Mouse (Mus musculus): ENCODE results near the gene Prkcg. TPM values are rescaled to one million over a fixed set of nuclear protein-coding genes. Genes with fewer than 3 reads are reported as not detected.

Prkcg gene
- polyA plus RNA-seq, 1 experiment, result 5.6 TPM

GRCm38 (mm10) chr7:3329776-3330546, 41.0 kb downstream of the Prkcg start:
- TF ChIP-seq POLR2A (IDR thresholded peaks at IDR 0.05; ENCODE audit: borderline replicate concordance, extremely low read depth, insufficient read depth, insufficient read length, poor library complexity, severe bottlenecking), result no peak
- TF ChIP-seq CTCF (IDR thresholded peaks at IDR 0.05; ENCODE audit: borderline replicate concordance, extremely low read depth, insufficient read depth, insufficient read length), result peak; percentile 98
- peak; percentile 85 for DNase-seq (ENCODE audit: low read depth)

- TF ChIP-seq POLR2A (IDR thresholded peaks at IDR 0.05; ENCODE audit: borderline replicate concordance, extremely low read depth, insufficient read depth, insufficient read length, poor library complexity, severe bottlenecking) (no peak), CTCF (IDR thresholded peaks at IDR 0.05; ENCODE audit: borderline replicate concordance, extremely low read depth, insufficient read depth, insufficient read length) (no peak)
- DNase-seq (ENCODE audit: low read depth), result no peak
Measured at GRCm38 (mm10) chr7:3331171-3331570, 42.2 kb downstream of the Prkcg start.

GRCm38 (mm10) chr7:3331581-3332223, 42.7 kb downstream of the Prkcg start:
- DNase-seq (ENCODE audit: low read depth), result peak; percentile 97
- TF ChIP-seq POLR2A (IDR thresholded peaks at IDR 0.05; ENCODE audit: borderline replicate concordance, extremely low read depth, insufficient read depth, insufficient read length, poor library complexity, severe bottlenecking) (no peak), CTCF (IDR thresholded peaks at IDR 0.05; ENCODE audit: borderline replicate concordance, extremely low read depth, insufficient read depth, insufficient read length) (no peak)

- DNase-seq (ENCODE audit: low read depth), result no peak
Measured at GRCm38 (mm10) chr7:3332224-3332615, 43.2 kb downstream of the Prkcg start.

GRCm38 (mm10) chr7:3332619-3333521, 43.9 kb downstream of the Prkcg start, which contains the start of gene Cacng7:
TSS of gene Cacng7 (plus strand) at chr7:3332955.
- no peak for TF ChIP-seq CTCF (IDR thresholded peaks at IDR 0.05; ENCODE audit: borderline replicate concordance, extremely low read depth, insufficient read depth, insufficient read length)
- peak; percentile 8; the same call in 1 of the 2 replicates for TF ChIP-seq POLR2A (IDR thresholded peaks at IDR 0.05; ENCODE audit: borderline replicate concordance, extremely low read depth, insufficient read depth, insufficient read length, poor library complexity, severe bottlenecking)
- DNase-seq (ENCODE audit: low read depth), result peak; percentile 92

More at GRCm38 (mm10) chr7:3332224-3332615, 43.2 kb downstream of the Prkcg start:
- TF ChIP-seq CTCF (IDR thresholded peaks at IDR 0.05; ENCODE audit: borderline replicate concordance, extremely low read depth, insufficient read depth, insufficient read length) (no peak), POLR2A (IDR thresholded peaks at IDR 0.05; ENCODE audit: borderline replicate concordance, extremely low read depth, insufficient read depth, insufficient read length, poor library complexity, severe bottlenecking) (no peak)

GRCm38 (mm10) chr7:3333542-3333941, 44.6 kb downstream of the Prkcg start:
- peak; percentile 39 for DNase-seq (ENCODE audit: low read depth)
- TF ChIP-seq CTCF (IDR thresholded peaks at IDR 0.05; ENCODE audit: borderline replicate concordance, extremely low read depth, insufficient read depth, insufficient read length) (no peak), POLR2A (IDR thresholded peaks at IDR 0.05; ENCODE audit: borderline replicate concordance, extremely low read depth, insufficient read depth, insufficient read length, poor library complexity, severe bottlenecking) (no peak)

- no peak for TF ChIP-seq POLR2A (IDR thresholded peaks at IDR 0.05; ENCODE audit: borderline replicate concordance, extremely low read depth, insufficient read depth, insufficient read length, poor library complexity, severe bottlenecking)
- no peak for DNase-seq (ENCODE audit: low read depth)
Measured at GRCm38 (mm10) chr7:3336412-3336811, 47.4 kb downstream of the Prkcg start.

GRCm38 (mm10) chr7:3338286-3338935, 49.4 kb downstream of the Prkcg start:
- no peak for DNase-seq (ENCODE audit: low read depth)
- TF ChIP-seq CTCF (IDR thresholded peaks at IDR 0.05; ENCODE audit: borderline replicate concordance, extremely low read depth, insufficient read depth, insufficient read length) (no peak), POLR2A (IDR thresholded peaks at IDR 0.05; ENCODE audit: borderline replicate concordance, extremely low read depth, insufficient read depth, insufficient read length, poor library complexity, severe bottlenecking) (no peak)

- no peak for TF ChIP-seq CTCF (IDR thresholded peaks at IDR 0.05; ENCODE audit: borderline replicate concordance, extremely low read depth, insufficient read depth, insufficient read length)
- DNase-seq (ENCODE audit: low read depth), result no peak
Measured at GRCm38 (mm10) chr7:3339010-3339409, 50.0 kb downstream of the Prkcg start.

GRCm38 (mm10) chr7:3343861-3344260, 54.9 kb downstream of the Prkcg start:
- no peak for TF ChIP-seq CTCF (IDR thresholded peaks at IDR 0.05; ENCODE audit: borderline replicate concordance, extremely low read depth, insufficient read depth, insufficient read length)
- no peak for TF ChIP-seq POLR2A (IDR thresholded peaks at IDR 0.05; ENCODE audit: borderline replicate concordance, extremely low read depth, insufficient read depth, insufficient read length, poor library complexity, severe bottlenecking)
- DNase-seq (ENCODE audit: low read depth), result no peak

GRCm38 (mm10) chr7:3345301-3345700, 56.3 kb downstream of the Prkcg start:
- no peak for DNase-seq (ENCODE audit: low read depth)
- TF ChIP-seq CTCF (IDR thresholded peaks at IDR 0.05; ENCODE audit: borderline replicate concordance, extremely low read depth, insufficient read depth, insufficient read length) (no peak), POLR2A (IDR thresholded peaks at IDR 0.05; ENCODE audit: borderline replicate concordance, extremely low read depth, insufficient read depth, insufficient read length, poor library complexity, severe bottlenecking) (no peak)
